Mouse (Mus musculus) layer of hippocampus, adult 2 months (tissue): ENCODE measurements at regions not wholly inside any gene's neighbourhood (a gene's known extent, or its start where the extent isn't known, plus 50 kb on each side); places are given as distances from the start of the nearest gene placed in this dataset.
A peak's percentile ranks its signal among the peaks of the same experiment; 100 is the strongest.

Experiments used
- DNase-seq, 2 experiments: peaks; one replicate each; pipeline ENCODE4 v3.0.0; 2022; ENCODE audit warnings: low spot score in 2 of 2
- H3K27ac ChIP-seq: fragments of 200-600 bp; 2 replicates; pipeline ENCODE4 v1.8.1; 2022
- H3K4me3 ChIP-seq: fragments of 200-600 bp; 2 replicates; pipeline ENCODE4 v1.8.1; 2022; ENCODE audit warnings: mild to moderate bottlenecking
- CTCF ChIP-seq: fragments of 200-600 bp; conservative IDR thresholded peaks from 2 replicates; pipeline ENCODE4 v1.8.1; 2022; ENCODE audit warnings: antibody characterized with exemption, mild to moderate bottlenecking, moderate library complexity

- TF ChIP-seq CTCF = no peak
Measured at GRCm38 (mm10) chr4:131314231-131314630, 370.0 kb downstream of the Matn1 start.

GRCm38 (mm10) chr4:131316041-131316440 lies 371.9 kb downstream of the Matn1 start:
- DNase-seq = no peak
- Histone ChIP-seq H3K4me3 (no peak overlapping the region), H3K27ac (no peak overlapping the region)
- no peak for TF ChIP-seq CTCF

More at GRCm38 (mm10) chr4:131314231-131314630, 370.0 kb downstream of the Matn1 start:
- Histone ChIP-seq H3K4me3 (no peak overlapping the region), H3K27ac (no peak overlapping the region)
- DNase-seq = no peak

GRCm38 (mm10) chr4:131322323-131322722 lies 378.1 kb downstream of the Matn1 start:
- no peak overlapping the region for H3K27ac ChIP-seq
- H3K4me3 ChIP-seq = no peak overlapping the region
- DNase-seq = no peak
- TF ChIP-seq CTCF = no peak

GRCm38 (mm10) chr4:131324486-131324885 lies 380.3 kb downstream of the Matn1 start:
- Histone ChIP-seq H3K27ac (peak overlapping the region; percentile 32; the same call in 1 of the 2 replicates), H3K4me3 (no peak overlapping the region)
- DNase-seq = peak in 1 of 2 experiments; percentile 13
- no peak for TF ChIP-seq CTCF

- DNase-seq = no peak
- no peak overlapping the region for H3K4me3 ChIP-seq
- TF ChIP-seq CTCF = no peak
- H3K27ac ChIP-seq = no peak overlapping the region
Measured at GRCm38 (mm10) chr4:131325200-131325599, 381.0 kb downstream of the Matn1 start.

GRCm38 (mm10) chr4:131325609-131326008 lies 381.4 kb downstream of the Matn1 start:
- no peak for TF ChIP-seq CTCF
- Histone ChIP-seq H3K4me3 (no peak overlapping the region), H3K27ac (no peak overlapping the region)
- no peak for DNase-seq

GRCm38 (mm10) chr4:131329398-131329797 lies 385.2 kb downstream of the Matn1 start:
- no peak for DNase-seq
- H3K4me3 ChIP-seq = no peak overlapping the region
- TF ChIP-seq CTCF = no peak
- no peak overlapping the region for H3K27ac ChIP-seq

GRCm38 (mm10) chr4:131331646-131332045 lies 387.5 kb downstream of the Matn1 start:
- no peak for DNase-seq
- no peak for TF ChIP-seq CTCF
- Histone ChIP-seq H3K4me3 (no peak overlapping the region), H3K27ac (no peak overlapping the region)

- H3K27ac ChIP-seq = no peak overlapping the region
- no peak overlapping the region for H3K4me3 ChIP-seq
- no peak for DNase-seq
- no peak for TF ChIP-seq CTCF
Measured at GRCm38 (mm10) chr4:131336801-131337200, 392.6 kb downstream of the Matn1 start.

GRCm38 (mm10) chr4:131340993-131341695 lies 397.0 kb downstream of the Matn1 start:
- Histone ChIP-seq H3K27ac (no peak overlapping the region), H3K4me3 (no peak overlapping the region)
- DNase-seq = no peak
- TF ChIP-seq CTCF = no peak

- Histone ChIP-seq H3K27ac (no peak overlapping the region), H3K4me3 (no peak overlapping the region)
- TF ChIP-seq CTCF = no peak
- no peak for DNase-seq
Measured at GRCm38 (mm10) chr4:131346727-131347126, 402.5 kb downstream of the Matn1 start.

GRCm38 (mm10) chr4:131350268-131350667 lies 406.1 kb downstream of the Matn1 start:
- DNase-seq = no peak
- no peak overlapping the region for H3K27ac ChIP-seq
- no peak overlapping the region for H3K4me3 ChIP-seq

GRCm38 (mm10) chr4:131354908-131355307 lies 410.7 kb downstream of the Matn1 start:
- DNase-seq = no peak
- Histone ChIP-seq H3K4me3 (no peak overlapping the region), H3K27ac (no peak overlapping the region)
- TF ChIP-seq CTCF = no peak

More at GRCm38 (mm10) chr4:131350268-131350667, 406.1 kb downstream of the Matn1 start:
- TF ChIP-seq CTCF = no peak

- peak in 1 of 2 experiments; percentile 11 for DNase-seq
- H3K27ac ChIP-seq = no peak overlapping the region
- no peak for TF ChIP-seq CTCF
- H3K4me3 ChIP-seq = no peak overlapping the region
Measured at GRCm38 (mm10) chr4:131355526-131355991, 411.4 kb downstream of the Matn1 start.
